Mouse (Mus musculus): Measurements from ENCODE around the gene Cer1. TPM values are rescaled to one million over a fixed set of nuclear protein-coding genes. Genes with fewer than 3 reads are reported as not detected.

Gene Cer1
- not detected in 2 replicates for polyA plus RNA-seq (2012; rRNA removed)

DNA sequence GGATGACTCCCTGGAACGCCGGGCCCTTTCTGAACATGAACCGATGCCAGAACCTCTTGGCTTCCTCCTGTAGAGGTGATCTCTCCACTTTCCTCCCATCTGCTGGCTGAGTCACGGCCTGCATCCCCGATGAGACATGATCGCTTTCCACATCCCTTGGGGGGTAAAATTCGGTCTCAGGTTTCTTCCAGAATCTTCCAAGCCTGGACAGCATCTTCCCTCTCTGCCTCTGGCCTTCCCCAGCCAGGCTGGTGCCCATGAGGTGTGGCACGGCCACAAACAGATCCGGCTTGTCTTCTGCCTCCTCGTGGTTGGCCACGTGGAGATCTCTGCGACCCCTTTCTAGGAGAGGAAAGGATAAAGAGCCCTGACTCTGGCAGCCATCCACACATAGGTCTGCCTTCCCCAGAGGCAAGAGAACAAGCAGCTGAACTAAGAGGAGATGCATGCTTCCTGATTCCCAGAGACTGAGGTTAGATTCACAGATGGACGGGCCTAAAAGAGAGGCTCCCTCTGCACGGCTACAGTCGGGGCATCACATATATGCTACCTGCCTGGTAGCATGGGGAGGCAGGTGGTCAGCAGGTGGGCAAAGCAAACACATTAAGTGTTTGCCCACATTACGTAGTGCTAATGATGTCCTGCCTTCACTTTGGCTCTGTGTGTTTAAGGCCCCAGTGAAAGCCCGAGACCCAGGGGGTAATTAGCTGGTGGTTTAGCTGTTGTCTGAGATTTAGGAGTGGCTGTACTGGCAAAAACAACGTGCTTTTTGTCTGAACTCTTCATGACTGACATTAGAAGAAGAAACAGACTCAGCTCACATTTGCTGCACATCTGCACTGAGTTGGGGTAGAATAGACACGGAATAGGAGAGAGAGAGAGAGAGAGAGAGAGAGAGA, at the start of gene Cer1:
Gene Cer1, minus strand, starts transcription at position 513 of the 899 bp plus-strand sequence.
- Histone ChIP-seq H3K27ac (ENCODE audit: control insufficient read depth, insufficient read depth, low read depth, low read length) (no peak within 1 kb of the TSS), H3K36me3 (ENCODE audit: control insufficient read depth, insufficient read depth, low read length) (no peaks in the 10 kb centered on the region), H3K27me3 (ENCODE audit: control insufficient read depth, insufficient read depth, low read length) (no peaks in the 10 kb centered on the region), H3K4me1 (ENCODE audit: control insufficient read depth, insufficient read depth, low read length) (no peaks in the 10 kb centered on the region), H3K4me3 (ENCODE audit: control insufficient read depth, low read depth, low read length) (no peak within 1 kb of the TSS)
- TF ChIP-seq CTCF (IDR thresholded peaks at IDR 0.05; ENCODE audit: control insufficient read depth, insufficient read depth, insufficient replicate concordance, low read depth, low read length): no peak
- no peak for TF ChIP-seq POLR2A (IDR thresholded peaks at IDR 0.05; ENCODE audit: control insufficient read depth, low read depth, low read length)

DNA sequence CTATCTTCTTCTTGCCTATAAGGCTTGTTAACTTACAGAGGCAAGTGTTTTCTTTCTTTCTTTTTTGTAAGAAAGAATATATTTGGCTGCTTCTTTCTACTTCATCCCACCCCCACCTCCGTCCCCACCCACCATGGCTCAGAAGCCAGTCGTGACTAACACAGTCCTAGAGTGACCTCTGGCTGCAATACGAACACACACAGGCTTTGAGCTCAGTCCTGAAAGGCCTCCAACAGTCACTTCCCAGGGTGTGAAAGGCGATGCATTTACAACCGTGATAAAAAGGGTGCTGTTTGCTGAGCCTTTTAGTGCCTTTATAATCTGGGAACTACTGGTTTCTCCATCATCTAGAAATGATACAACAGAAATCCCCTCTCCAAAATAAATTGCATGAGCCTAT, 49.4 kb upstream of the Cer1 start:
- Histone ChIP-seq H3K4me1 (ENCODE audit: control insufficient read depth, insufficient read depth, low read length) (no peaks in the 10 kb centered on the region), H3K36me3 (ENCODE audit: control insufficient read depth, insufficient read depth, low read length) (no peaks in the 10 kb centered on the region), H3K4me3 (ENCODE audit: control insufficient read depth, low read depth, low read length) (no peak overlapping the region), H3K27me3 (ENCODE audit: control insufficient read depth, insufficient read depth, low read length) (no peaks in the 10 kb centered on the region), H3K27ac (ENCODE audit: control insufficient read depth, insufficient read depth, low read depth, low read length) (no peak overlapping the region)
- TF ChIP-seq CTCF (IDR thresholded peaks at IDR 0.05; ENCODE audit: control insufficient read depth, insufficient read depth, insufficient replicate concordance, low read depth, low read length) (peak; percentile 25; the same call in 1 of the 2 replicates), POLR2A (IDR thresholded peaks at IDR 0.05; ENCODE audit: control insufficient read depth, low read depth, low read length) (no peak)

DNA sequence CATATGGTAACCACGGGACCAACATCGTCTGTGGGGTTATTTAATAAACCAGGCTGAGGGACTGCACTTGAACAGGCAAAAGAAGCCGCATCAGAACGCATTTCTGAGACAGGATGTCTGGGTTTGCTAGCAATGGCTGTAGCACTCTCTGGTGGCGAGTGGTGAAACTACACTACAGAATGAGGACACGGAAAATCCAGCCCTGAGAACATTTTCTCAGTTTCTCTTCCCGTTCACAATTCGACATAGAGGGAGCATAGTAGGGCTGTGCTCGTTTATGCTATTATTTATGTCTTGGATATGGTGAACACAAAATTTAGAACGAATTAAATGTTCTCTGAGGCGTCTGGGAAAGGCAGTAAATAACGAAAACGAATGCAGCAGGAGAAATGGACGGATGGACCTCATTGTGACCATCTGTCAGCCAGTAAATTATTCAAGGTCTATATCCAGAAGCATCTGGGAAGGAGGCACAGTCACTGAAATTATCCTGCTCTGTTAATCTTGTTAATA, 48.8 kb upstream of the Cer1 start:
- no peaks in the 10 kb centered on the region for H3K27me3 ChIP-seq (ENCODE audit: control insufficient read depth, insufficient read depth, low read length)
- TF ChIP-seq CTCF (IDR thresholded peaks at IDR 0.05; ENCODE audit: control insufficient read depth, insufficient read depth, insufficient replicate concordance, low read depth, low read length) (peak; percentile 40; the same call in 1 of the 2 replicates), POLR2A (IDR thresholded peaks at IDR 0.05; ENCODE audit: control insufficient read depth, low read depth, low read length) (no peak)
- no peak overlapping the region for H3K27ac ChIP-seq (ENCODE audit: control insufficient read depth, insufficient read depth, low read depth, low read length)
- no peaks in the 10 kb centered on the region for H3K4me1 ChIP-seq (ENCODE audit: control insufficient read depth, insufficient read depth, low read length)
- no peaks in the 10 kb centered on the region for H3K36me3 ChIP-seq (ENCODE audit: control insufficient read depth, insufficient read depth, low read length)
- H3K4me3 ChIP-seq (ENCODE audit: control insufficient read depth, low read depth, low read length): no peak overlapping the region

DNA sequence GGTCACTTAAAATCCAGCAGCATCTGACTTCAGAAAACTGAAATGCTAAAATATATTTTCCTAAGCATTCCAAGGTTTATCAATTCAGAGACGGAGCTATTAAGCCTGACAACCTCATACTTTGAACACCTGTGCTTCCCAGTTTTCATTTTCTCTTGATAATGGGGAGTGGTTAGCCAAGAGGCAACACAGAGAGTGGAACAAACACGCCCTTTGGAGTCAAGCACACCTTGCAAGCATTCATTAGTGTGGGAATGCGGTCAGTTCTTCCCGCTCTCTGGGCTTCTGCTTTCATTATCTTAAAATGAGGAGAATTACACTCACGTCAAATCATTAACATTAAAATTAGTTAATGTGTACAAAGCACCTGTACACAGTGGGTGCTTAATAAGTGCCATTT, 45.1 kb upstream of the Cer1 start:
- Histone ChIP-seq H3K4me3 (ENCODE audit: control insufficient read depth, low read depth, low read length) (no peak overlapping the region), H3K36me3 (ENCODE audit: control insufficient read depth, insufficient read depth, low read length) (no peaks in the 10 kb centered on the region), H3K27ac (ENCODE audit: control insufficient read depth, insufficient read depth, low read depth, low read length) (no peak overlapping the region), H3K4me1 (ENCODE audit: control insufficient read depth, insufficient read depth, low read length) (no peaks in the 10 kb centered on the region), H3K27me3 (ENCODE audit: control insufficient read depth, insufficient read depth, low read length) (no peaks in the 10 kb centered on the region)
- TF ChIP-seq POLR2A (IDR thresholded peaks at IDR 0.05; ENCODE audit: control insufficient read depth, low read depth, low read length) (no peak), CTCF (IDR thresholded peaks at IDR 0.05; ENCODE audit: control insufficient read depth, insufficient read depth, insufficient replicate concordance, low read depth, low read length) (no peak)

DNA sequence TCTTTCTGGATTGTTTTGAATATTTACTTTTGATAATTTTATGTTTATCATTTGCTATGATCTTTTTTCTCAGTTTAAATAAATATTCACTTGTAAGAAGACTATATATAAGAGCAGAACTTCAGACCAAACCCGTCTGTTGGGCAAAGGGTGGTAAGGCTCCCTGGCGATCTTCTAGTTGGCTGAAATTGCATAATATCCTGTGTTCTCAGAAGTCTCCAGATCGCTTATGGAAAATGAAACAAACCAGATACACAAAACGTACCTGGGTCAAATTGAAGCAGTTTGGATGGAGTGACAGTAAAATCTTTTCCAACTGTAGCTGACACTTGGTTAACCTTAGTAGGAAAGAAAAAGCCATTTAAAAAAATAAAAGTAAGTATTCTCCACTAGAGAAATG, 37.0 kb upstream of the Cer1 start:
- no peak for TF ChIP-seq POLR2A (IDR thresholded peaks at IDR 0.05; ENCODE audit: control insufficient read depth, low read depth, low read length)
- no peak for TF ChIP-seq CTCF (IDR thresholded peaks at IDR 0.05; ENCODE audit: control insufficient read depth, insufficient read depth, insufficient replicate concordance, low read depth, low read length)
- no peak overlapping the region for H3K4me3 ChIP-seq (ENCODE audit: control insufficient read depth, low read depth, low read length)
- no peaks in the 10 kb centered on the region for H3K4me1 ChIP-seq (ENCODE audit: control insufficient read depth, insufficient read depth, low read length)
- no peaks in the 10 kb centered on the region for H3K36me3 ChIP-seq (ENCODE audit: control insufficient read depth, insufficient read depth, low read length)
- H3K27me3 ChIP-seq (ENCODE audit: control insufficient read depth, insufficient read depth, low read length): no peaks in the 10 kb centered on the region
- no peak overlapping the region for H3K27ac ChIP-seq (ENCODE audit: control insufficient read depth, insufficient read depth, low read depth, low read length)

DNA sequence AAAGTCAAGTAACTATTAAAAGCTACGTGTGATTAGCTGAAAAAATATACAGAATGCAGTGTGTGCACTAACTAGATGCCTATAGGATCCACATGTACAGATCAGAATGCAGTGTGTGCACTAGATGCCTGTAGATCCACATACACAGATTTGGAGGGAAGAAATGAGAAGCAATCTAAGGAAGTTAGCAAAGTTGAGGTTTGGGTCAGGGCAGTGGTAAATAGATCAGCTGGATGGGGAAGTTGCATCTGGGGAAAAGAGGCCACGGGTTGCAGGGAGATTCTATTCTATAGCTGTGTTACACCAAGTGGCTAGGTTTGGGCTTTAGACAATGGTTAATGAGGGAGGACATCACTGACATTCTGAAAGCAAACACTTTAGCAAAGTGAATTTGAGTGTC, 33.7 kb upstream of the Cer1 start:
- Histone ChIP-seq H3K4me3 (ENCODE audit: control insufficient read depth, low read depth, low read length) (no peak overlapping the region), H3K36me3 (ENCODE audit: control insufficient read depth, insufficient read depth, low read length) (no peaks in the 10 kb centered on the region), H3K27me3 (ENCODE audit: control insufficient read depth, insufficient read depth, low read length) (no peaks in the 10 kb centered on the region), H3K27ac (ENCODE audit: control insufficient read depth, insufficient read depth, low read depth, low read length) (no peak overlapping the region), H3K4me1 (ENCODE audit: control insufficient read depth, insufficient read depth, low read length) (no peaks in the 10 kb centered on the region)
- no peak for TF ChIP-seq CTCF (IDR thresholded peaks at IDR 0.05; ENCODE audit: control insufficient read depth, insufficient read depth, insufficient replicate concordance, low read depth, low read length)

DNA sequence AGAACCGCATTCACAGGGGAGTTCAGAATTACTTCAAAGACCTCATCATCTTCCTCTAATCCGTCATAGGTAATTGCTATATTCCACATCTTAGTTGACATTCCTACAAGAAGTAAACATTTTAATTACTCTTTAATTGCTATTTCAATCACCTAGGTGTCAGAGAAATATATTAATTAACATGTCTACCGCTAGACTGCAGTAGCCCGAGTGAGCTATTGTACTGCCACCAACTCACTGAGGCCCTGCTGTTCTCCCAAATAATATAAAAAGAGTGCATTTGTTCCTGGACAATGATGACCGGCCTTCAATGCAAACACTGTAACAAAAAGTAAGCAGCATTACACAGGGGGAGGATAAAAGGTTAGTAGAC, 31.7 kb upstream of the Cer1 start:
- Histone ChIP-seq H3K27me3 (ENCODE audit: control insufficient read depth, insufficient read depth, low read length) (no peaks in the 10 kb centered on the region), H3K27ac (ENCODE audit: control insufficient read depth, insufficient read depth, low read depth, low read length) (no peak overlapping the region), H3K36me3 (ENCODE audit: control insufficient read depth, insufficient read depth, low read length) (no peaks in the 10 kb centered on the region), H3K4me1 (ENCODE audit: control insufficient read depth, insufficient read depth, low read length) (no peaks in the 10 kb centered on the region), H3K4me3 (ENCODE audit: control insufficient read depth, low read depth, low read length) (no peak overlapping the region)
- no peak for TF ChIP-seq CTCF (IDR thresholded peaks at IDR 0.05; ENCODE audit: control insufficient read depth, insufficient read depth, insufficient replicate concordance, low read depth, low read length)
- TF ChIP-seq POLR2A (IDR thresholded peaks at IDR 0.05; ENCODE audit: control insufficient read depth, low read depth, low read length): no peak
